Comparison of ENCODE assay signal across 9 mouse cellular contexts in genomic region chr3:83862956-83863355, GRCm38 (mm10). TPM values are rescaled to one million over a fixed set of nuclear protein-coding genes. Genes with fewer than 3 reads are reported as not detected.
DNase-seq lines count a peak whose midpoint lies in the region; ATAC-seq and TF ChIP-seq lines count a peak whose summit lies in the region.
"Had no signal": no experiment of that assay in that cellular context is flagged by ENCODE, and none has a peak within 500 bp of the region (broad histone marks: within the 10 kb centered on the region; RNA-seq: fewer than 3 reads in every experiment).

No protein-coding gene starts in this region.

- TF ChIP-seq EP300 in stomach, postnatal 0 days (optimal IDR thresholded peaks at IDR 0.05) = no peak

- no peak for TF ChIP-seq CTCF in stomach, postnatal 0 days (IDR thresholded peaks at IDR 0.05; ENCODE audit: low read depth)

- ATAC-seq in embryonic facial prominence, embryonic 15.5 days (ENCODE audit: insufficient number of reproducible peaks, low FRiP score, low TSS enrichment, low read depth) = 0 out of 2 replicates have a peak, but pooled peaks have one; percentile 64
- peak; percentile 80 for ATAC-seq in heart, embryonic 15.5 days (replicated peaks; ENCODE audit: insufficient number of reproducible peaks, insufficient read depth, low FRiP score, low read depth)
- peak; percentile 92 for ATAC-seq in megakaryocyte progenitor cell, adult 5-6 weeks (replicated peaks; ENCODE audit: poor library complexity)
- ATAC-seq in stomach, postnatal 0 days (ENCODE audit: low FRiP score, low TSS enrichment) = peak; percentile 71
- no peak for ATAC-seq in midbrain, embryonic 13.5 days

- DNase-seq in left cerebral cortex, adult 11 months (ENCODE audit: low spot score) = peak; percentile 44
- DNase-seq in left cerebral cortex, postnatal 4 days = no peak
- DNase-seq in left cerebral cortex, adult 9 months (ENCODE audit: low spot score in 2 of 2) = peak; percentile 36 to 66
- DNase-seq in stomach, postnatal 0 days (ENCODE audit: low spot score) = peak; percentile 26

- no peak overlapping the region for H3K9ac ChIP-seq in embryonic facial prominence, embryonic 15.5 days
- no peak overlapping the region for H3K9ac ChIP-seq in heart, embryonic 15.5 days
- H3K9ac ChIP-seq in stomach, postnatal 0 days (ENCODE audit: low read length) = no peak overlapping the region
- no peak overlapping the region for H3K9ac ChIP-seq in midbrain, embryonic 13.5 days (replicated peaks)
- H3K9ac ChIP-seq: limb, embryonic 12.5 days had no signal

- peak overlapping the region; percentile 65 for H3K27ac ChIP-seq in embryonic facial prominence, embryonic 15.5 days (replicated peaks)
- peak overlapping the region; percentile 78 for H3K27ac ChIP-seq in heart, embryonic 15.5 days
- peak overlapping the region; percentile 41 for H3K27ac ChIP-seq in stomach, postnatal 0 days (replicated peaks)
- H3K27ac ChIP-seq in midbrain, embryonic 13.5 days = no peak overlapping the region
- H3K27ac ChIP-seq: limb, embryonic 12.5 days had no signal

- no peaks in the 10 kb centered on the region for H3K36me3 ChIP-seq in embryonic facial prominence, embryonic 15.5 days
- no peaks in the 10 kb centered on the region for H3K36me3 ChIP-seq in heart, embryonic 15.5 days
- no peaks in the 10 kb centered on the region for H3K36me3 ChIP-seq in stomach, postnatal 0 days (ENCODE audit: control insufficient read depth, insufficient read depth, low read length)
- no peaks in the 10 kb centered on the region for H3K36me3 ChIP-seq in midbrain, embryonic 13.5 days
- H3K36me3 ChIP-seq: limb, embryonic 12.5 days had no signal

- H3K4me2 ChIP-seq in embryonic facial prominence, embryonic 15.5 days (replicated peaks) = no peak overlapping the region
- peak overlapping the region; percentile 45 for H3K4me2 ChIP-seq in heart, embryonic 15.5 days
- no peak overlapping the region for H3K4me2 ChIP-seq in stomach, postnatal 0 days (replicated peaks; ENCODE audit: low read depth)
- H3K4me2 ChIP-seq in midbrain, embryonic 13.5 days (replicated peaks) = no peak overlapping the region
- H3K4me2 ChIP-seq: limb, embryonic 12.5 days had no signal

- H3K4me3 ChIP-seq in embryonic facial prominence, embryonic 15.5 days (replicated peaks) = no peak overlapping the region
- no peak overlapping the region for H3K4me3 ChIP-seq in heart, embryonic 15.5 days
- H3K4me3 ChIP-seq in stomach, postnatal 0 days (ENCODE audit: low read depth, low read length) = no peak overlapping the region
- H3K4me3 ChIP-seq in midbrain, embryonic 13.5 days (replicated peaks) = no peak overlapping the region
- H3K4me3 ChIP-seq: limb, embryonic 12.5 days had no signal

- peaks cover 13% of the 10 kb centered on the region for H3K4me1 ChIP-seq in embryonic facial prominence, embryonic 15.5 days
- peaks cover 10% of the 10 kb centered on the region for H3K4me1 ChIP-seq in heart, embryonic 15.5 days (replicated peaks)
- no peaks in the 10 kb centered on the region; the same call in 1 of the 2 replicates for H3K4me1 ChIP-seq in stomach, postnatal 0 days (replicated peaks; ENCODE audit: control insufficient read depth, insufficient read depth)
- H3K4me1 ChIP-seq in midbrain, embryonic 13.5 days (replicated peaks) = no peaks in the 10 kb centered on the region

- intact Hi-C loops in left cerebral cortex, postnatal 4 days (cut with DNase I) = no loop called here

- 12% methylated on average over 1 of the region's 1 CpGs for WGBS in embryonic facial prominence, embryonic 15.5 days
- 7% methylated on average over 1 of the region's 1 CpGs for WGBS in heart, embryonic 15.5 days
- WGBS in stomach, postnatal 0 days = 11% methylated on average over 1 of the region's 1 CpGs
- 59% methylated on average over 1 of the region's 1 CpGs for WGBS in midbrain, embryonic 13.5 days

- no peaks in the 10 kb centered on the region for H3K27me3 ChIP-seq in embryonic facial prominence, embryonic 15.5 days
- no peaks in the 10 kb centered on the region for H3K27me3 ChIP-seq in heart, embryonic 15.5 days
- no peaks in the 10 kb centered on the region for H3K27me3 ChIP-seq in stomach, postnatal 0 days (ENCODE audit: control insufficient read depth, insufficient read depth, low read length)
- H3K27me3 ChIP-seq in midbrain, embryonic 13.5 days = no peaks in the 10 kb centered on the region
- H3K27me3 ChIP-seq: limb, embryonic 12.5 days had no signal

- no peaks in the 10 kb centered on the region for H3K9me3 ChIP-seq in embryonic facial prominence, embryonic 15.5 days (replicated peaks)
- no peaks in the 10 kb centered on the region for H3K9me3 ChIP-seq in heart, embryonic 15.5 days (replicated peaks)
- no peaks in the 10 kb centered on the region for H3K9me3 ChIP-seq in stomach, postnatal 0 days (ENCODE audit: control insufficient read depth, low read length)
- no peaks in the 10 kb centered on the region for H3K9me3 ChIP-seq in midbrain, embryonic 13.5 days
- H3K9me3 ChIP-seq: limb, embryonic 12.5 days had no signal

RNA-seq across cellular contexts. Expression of gene Tlr2, which starts 21.4 kb away (rescaled TPM):
- total RNA-seq in left cerebral cortex, postnatal 4 days (2021) = under 1 TPM; 0.44 to 0.60 TPM
- 6.3 and 6.5 TPM in 2 replicates for polyA plus RNA-seq in embryonic facial prominence, embryonic 15.5 days (2015; fragmentation: Nextera tagmentation; extraction: Ambion mirVana)
- 2.3 and 3.4 TPM in 2 replicates for polyA plus RNA-seq in heart, embryonic 15.5 days (2015; fragmentation: Nextera tagmentation; extraction: Ambion mirVana)
- total RNA-seq in megakaryocyte progenitor cell, adult 5-6 weeks (2015) = 9.3 and 15.9 TPM in 2 replicates
- 10.6 and 16.0 TPM in 2 replicates for total RNA-seq in megakaryocyte progenitor cell, adult 5-6 weeks (2017)
- 8.5 and 10.2 TPM in 2 replicates for polyA plus RNA-seq in stomach, postnatal 0 days (2015; fragmentation: Nextera tagmentation; extraction: Ambion mirVana)
- polyA plus RNA-seq in midbrain, embryonic 13.5 days (2015; fragmentation: Nextera tagmentation; extraction: Ambion mirVana) = 0.63 and 0.79 TPM in 2 replicates
